Mouse (Mus musculus) gastrocnemius, postnatal 14 days (tissue): Measurements from ENCODE around the gene Kcnk2. TPM values are rescaled to one million over a fixed set of nuclear protein-coding genes. Genes with fewer than 3 reads are reported as not detected.

ENCODE experiments used
- DNase-seq: peaks from one replicate; pipeline ENCODE4 v3.0.0; 2021; ENCODE audit warnings: mixed read lengths
- intact Hi-C: fragments of 180-260 bp; cut with DNase I; formaldehyde crosslinking; loops from one replicate; pipeline ENCODE4 v1.15.1; 2025; ENCODE audit warnings: low total_unique reads
- long read RNA-seq, 2 experiments: library from polyadenylated mRNA; stranded (forward); transcript quantifications; one replicate each; pipeline ENCODE4 v2.0.0; 2021
- total RNA-seq, 2 experiments: library from RNA; stranded (reverse); gene quantifications; 2 replicates each; pipeline ENCODE4 v1.2.3; 2021

Kcnk2 gene
- 1 to 10 TPM; 2.1 to 2.5 TPM for total RNA-seq
- long read RNA-seq, experiment 1, partial matches to known transcripts, result 0 of 1 reads
- long read RNA-seq, experiment 1, other reads (novel, unspliced or antisense), result 0 of 1 reads
- long read RNA-seq, experiment 2, partial matches to known transcripts, result 0 of 1 reads
- long read RNA-seq, experiment 2, other reads (novel, unspliced or antisense), result 0 of 1 reads

DNA sequence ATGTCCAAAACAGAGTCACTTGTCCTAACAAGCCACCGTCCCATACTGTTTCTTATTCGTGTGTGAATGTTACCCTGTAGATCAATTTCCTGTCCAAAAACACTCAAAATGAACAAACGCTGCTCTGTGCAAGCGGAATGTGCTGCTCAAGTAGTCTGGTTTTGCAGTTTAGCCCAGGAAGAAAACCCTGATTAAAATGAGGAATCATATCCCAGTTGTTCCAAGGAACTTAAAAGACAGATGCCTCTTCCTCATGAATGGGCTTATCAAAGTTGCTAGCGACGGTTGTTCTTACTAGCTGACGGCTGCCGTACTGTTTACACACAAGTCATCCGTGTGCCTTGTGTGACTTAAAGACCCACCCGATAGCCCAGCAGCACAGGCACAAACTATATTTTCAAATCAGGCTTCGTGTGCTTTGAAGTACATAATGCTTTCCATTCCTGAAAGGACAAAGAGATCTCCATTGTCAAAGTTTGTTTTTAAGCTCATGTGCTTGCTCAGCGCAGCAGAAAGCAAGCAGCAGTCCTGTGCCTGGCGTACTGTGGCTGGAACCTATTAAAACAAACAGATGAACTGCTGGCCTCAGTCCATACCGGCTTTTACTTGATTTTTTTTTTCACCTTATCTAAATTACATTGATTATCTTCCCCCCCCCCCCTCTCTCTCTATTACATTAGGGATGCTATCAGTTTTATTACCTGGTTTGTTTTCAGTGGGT, at the start of gene Kcnk2:
TSS of gene Kcnk2 (minus strand) at position 51 of the 721 bp plus-strand sequence.
- intact Hi-C loops, result no loop called here
- DNase-seq, result no peak

DNA sequence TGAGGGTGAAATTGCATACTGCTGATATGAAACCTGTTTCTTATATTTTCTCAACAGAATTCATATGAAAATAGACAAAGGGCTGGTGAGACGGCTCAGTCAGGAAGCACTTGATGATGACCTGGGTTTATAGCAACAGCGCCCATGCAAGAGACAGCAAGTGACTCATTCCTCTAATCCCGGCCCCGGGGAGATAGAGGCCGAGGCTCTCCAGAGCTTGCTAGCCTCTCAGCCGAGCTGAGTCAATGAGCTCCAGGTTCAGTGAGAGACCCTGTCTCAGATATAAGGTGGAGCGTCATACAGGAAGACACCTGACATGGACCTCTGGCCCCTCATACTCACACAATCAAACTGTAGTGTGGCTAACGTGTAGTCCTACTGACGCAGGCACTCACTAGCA, 38.7 kb upstream of the Kcnk2 start:
- DNase-seq, result no peak
- intact Hi-C loops, result no loop called here

DNA sequence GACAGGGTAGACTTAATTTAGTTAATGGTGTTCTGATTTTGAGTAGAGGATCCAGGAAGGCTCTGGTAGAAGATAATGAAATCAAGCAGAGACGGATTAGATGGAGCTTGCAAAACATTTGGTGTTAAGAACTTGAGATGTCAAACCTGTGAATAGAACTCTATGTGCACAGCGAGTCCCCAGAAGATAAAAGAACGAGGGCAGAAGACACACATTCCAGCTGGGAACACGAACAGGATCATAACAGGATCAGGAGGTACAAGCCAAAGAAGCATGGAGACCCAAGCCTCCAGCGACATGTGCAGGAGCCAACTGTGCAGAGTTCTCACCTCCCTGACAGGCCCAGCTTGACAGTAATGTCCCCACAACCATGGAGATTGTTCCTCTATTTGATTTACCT, 35.1 kb upstream of the Kcnk2 start:
- intact Hi-C loops, result no loop called here
- DNase-seq, result no peak

DNA sequence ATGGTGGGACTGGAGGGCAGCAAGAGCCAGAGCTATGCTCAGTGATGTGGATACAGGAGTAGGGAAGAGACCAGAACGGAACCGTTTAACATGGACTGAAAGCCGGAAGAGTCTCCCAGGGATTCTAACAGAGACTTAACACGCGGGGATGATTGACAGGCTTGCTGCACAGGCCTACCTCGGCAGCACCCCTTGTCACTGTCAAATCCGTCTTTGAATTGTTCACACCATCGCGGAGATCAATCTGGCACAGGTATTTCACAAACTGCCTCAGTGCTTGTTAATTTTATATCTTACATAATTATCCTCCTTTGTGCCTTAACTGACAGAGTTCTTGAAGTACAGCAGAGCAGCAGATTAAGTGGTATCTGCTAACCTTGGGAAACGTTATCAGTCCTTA, 33.4 kb upstream of the Kcnk2 start:
- DNase-seq, result no peak
- intact Hi-C loops, result no loop called here

DNA sequence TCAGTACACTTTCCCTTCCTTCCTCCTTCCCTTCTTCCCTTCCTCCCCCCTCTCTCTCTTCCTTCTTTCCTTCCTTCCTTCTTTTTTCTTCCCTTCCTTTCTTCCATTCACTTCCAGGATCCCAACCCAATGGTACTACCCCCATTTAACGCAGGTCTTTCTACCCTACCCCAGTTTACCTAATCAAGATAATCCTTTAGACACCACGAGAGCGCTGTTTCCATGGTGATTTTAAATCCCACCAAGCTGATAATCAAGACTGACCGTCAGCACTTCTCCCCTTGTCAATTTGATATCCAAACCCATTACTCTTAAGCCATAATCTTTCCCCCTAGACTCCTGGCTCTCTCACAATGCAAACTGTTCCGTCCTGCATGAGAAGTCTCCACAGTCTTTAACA, 29.4 kb upstream of the Kcnk2 start:
- intact Hi-C loops, result no loop called here
- no peak for DNase-seq

DNA sequence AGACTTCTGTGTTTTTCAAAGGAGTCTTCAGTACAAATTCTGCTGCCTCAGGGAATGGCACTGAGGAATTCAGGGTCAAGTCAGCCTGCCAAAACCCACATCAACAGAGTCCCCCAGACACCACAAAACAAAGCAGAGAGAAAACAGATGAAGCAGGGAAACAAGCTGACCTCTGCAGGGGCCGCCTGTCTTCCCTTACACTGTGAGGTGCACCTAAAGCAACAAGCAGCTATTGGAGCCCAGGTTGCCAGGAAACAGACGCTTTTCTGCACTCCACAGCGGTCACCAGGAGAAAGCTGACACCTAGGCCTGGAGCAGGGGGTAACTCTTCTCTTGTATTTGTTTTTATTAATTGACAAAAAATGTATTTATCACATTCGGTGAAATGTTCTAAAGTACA, 28.5 kb upstream of the Kcnk2 start:
- no peak for DNase-seq
- intact Hi-C loops, result no loop called here

DNA sequence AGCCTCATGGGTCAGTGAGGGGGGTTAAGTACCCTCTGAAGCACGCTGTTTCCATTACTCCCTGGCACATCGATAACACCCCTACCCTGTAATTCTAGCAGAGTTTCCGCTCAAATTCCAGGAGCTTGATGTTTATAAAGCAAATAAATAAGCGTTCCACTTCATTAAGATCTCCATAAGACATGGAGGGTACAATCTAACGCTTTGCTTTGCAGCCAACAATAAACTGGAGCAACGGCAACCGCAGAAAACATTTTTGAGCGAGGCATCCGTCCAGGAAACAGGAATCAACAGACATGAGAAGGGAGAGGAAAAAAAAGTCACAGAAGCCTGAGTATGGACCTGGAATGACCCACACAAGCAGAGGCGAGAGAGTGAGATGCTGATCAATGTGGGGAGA, 27.5 kb upstream of the Kcnk2 start:
- no peak for DNase-seq
- intact Hi-C loops, result no loop called here

DNA sequence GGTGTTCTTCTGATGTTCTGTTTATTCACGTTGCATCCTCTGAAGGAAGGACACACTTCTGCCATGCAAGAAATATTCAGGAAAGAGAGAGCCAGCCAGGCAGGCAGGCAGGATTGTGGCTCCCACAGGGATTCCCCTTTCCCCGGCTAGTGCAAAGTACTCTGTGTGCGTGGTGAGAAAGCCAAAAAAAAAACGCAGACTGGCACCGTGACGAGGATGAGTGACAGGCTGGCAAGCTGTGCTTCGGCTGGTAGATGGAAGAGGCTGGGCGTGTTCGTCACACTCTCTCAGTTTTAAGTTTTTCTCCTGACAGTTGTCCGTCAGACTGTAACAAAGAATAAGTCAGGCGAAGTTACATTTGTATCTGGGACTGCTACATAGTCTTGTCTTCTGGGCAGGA, 24.2 kb upstream of the Kcnk2 start:
- intact Hi-C loops, result no loop called here
- no peak for DNase-seq

DNA sequence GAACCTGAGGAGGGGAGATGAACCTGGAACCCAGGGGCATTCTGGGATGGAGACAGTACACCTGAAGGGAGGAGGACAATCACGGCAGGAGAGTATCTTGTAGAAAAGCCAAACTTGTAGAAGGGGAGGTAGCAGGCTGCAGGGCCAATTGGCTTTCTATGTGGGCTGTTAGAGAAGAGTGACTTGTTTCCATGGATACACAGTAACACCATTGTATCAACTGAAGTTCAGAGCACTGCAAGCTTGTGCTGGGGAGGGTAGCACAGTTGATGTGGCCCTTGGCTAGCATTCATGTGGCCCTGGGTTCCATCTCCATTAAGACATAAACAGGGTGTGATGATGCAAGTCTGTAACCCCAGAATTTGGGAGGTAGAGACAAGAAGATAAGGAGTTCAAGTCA, 17.8 kb upstream of the Kcnk2 start:
- DNase-seq, result no peak
- intact Hi-C loops, result no loop called here

DNA sequence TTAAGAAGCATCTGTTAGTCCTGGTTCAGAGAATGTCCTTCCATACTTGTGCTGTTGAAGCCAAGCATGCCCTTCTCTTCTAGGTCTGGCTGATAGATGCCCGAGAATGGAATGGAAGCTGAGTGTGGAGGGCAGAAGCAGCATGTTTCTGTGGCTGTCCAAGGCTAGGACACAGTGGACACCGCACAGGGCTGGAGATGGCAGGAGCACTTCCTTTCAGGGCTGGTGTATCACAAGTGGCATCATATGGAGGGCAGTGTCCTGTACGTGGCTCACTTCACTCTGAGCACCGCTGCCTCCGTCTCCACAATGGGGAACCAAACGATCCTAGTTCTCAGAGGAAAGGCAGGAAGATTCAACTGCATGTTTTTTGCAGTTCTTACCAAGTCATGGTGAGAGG, 7.8 kb upstream of the Kcnk2 start:
- no peak for DNase-seq
- intact Hi-C loops, result no loop called here

DNA sequence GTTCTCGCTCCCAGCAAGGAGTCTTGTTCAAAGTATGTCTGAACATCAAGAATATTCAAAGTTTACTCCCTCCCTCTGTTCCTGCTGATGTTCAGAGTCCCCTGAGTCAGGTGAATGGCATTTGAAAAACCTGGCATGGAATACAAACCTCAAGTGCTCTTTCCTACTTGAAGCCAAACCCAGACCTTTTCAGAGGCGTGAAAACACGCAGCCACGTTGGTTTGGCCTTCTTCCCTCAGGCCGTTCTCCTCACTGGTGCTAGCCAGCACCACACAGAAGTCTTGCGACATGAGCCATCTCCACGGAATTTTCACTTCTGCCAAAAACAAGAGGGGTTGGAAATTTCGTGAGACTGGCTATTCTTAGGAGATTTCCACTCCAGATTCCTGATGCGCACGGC, 3.1 kb upstream of the Kcnk2 start:
- intact Hi-C loops, result no loop called here
- DNase-seq, result peak; percentile 31

DNA sequence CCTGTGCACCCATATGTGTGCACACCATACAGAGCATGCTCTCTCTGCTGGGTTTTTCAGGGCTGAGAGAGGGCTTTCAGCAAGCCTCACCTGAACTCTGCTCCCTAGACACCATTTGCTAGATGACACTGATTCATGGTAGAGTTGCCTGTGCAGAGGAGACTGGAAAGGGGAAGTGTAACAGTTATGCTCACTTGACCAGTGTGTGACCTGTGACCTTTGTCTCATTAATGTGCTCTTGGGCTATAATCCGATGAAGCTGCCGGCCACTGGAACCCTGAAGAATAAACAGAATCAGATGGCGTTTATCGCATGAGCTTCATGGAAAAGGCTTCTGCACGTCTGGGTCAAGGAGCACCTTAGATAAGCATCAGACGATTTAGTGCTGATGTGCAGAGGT, 1.5 kb upstream of the Kcnk2 start:
- no peak for DNase-seq
- intact Hi-C loops, result no loop called here

DNA sequence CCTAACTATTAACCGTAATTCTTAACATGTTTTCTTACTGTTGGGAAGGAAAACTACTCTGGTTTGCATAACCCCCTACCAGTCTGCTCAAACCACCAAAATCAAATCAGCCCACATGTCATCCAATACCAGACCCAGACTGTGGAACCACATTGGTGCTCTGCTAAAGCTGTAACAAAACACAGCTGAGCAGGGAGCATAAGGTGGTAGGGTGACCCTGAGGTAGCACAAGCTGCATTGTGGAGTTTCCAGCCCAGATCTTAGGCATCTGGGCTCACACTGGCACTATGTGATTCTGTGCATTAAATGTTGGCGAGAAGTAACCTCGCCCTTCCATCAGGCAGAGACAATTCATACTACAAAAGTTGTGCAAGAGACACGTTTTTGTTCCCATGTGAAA, 1.1 kb upstream of the Kcnk2 start:
- no peak for DNase-seq
- intact Hi-C loops, result no loop called here

DNA sequence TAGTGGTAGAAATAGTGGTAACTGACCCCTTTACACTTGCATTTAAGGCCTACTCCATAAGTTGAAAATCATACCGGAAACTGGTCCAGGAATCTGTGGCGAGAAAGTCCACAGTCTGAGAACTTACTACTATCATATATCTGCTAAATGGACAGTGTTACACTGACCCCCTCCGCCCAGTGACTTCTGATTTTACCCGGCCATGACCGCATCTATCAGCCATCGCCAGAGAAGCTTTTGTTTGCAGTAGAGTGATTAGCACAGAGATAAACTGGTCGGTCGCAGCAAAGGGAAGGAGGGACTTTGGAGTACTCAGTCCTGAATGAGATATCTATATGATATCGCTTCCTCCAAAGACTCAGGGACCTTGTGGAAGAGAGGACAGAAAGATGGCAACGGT, 15.2 kb downstream of the Kcnk2 start:
- intact Hi-C loops, result no loop called here
- no peak for DNase-seq

DNA sequence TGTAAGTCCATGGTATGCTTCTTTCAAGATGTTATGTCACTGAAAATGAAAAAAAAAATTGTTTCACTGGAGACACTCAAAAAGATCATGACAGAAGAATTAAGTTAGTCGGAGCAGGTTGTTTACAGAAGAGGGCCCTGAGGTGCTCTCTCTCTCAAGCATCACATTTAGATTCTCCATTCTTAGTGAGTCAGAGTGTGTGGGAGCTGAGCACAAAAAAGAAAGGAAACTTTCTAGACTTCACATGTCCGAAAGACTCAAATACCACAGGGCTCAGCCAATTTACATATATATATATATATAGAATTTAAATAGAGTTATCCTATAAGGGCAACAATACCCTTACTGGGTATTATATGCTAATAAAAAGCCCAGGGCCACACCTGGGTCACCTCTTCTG, 15.9 kb downstream of the Kcnk2 start:
- intact Hi-C loops, result no loop called here
- DNase-seq, result no peak

DNA sequence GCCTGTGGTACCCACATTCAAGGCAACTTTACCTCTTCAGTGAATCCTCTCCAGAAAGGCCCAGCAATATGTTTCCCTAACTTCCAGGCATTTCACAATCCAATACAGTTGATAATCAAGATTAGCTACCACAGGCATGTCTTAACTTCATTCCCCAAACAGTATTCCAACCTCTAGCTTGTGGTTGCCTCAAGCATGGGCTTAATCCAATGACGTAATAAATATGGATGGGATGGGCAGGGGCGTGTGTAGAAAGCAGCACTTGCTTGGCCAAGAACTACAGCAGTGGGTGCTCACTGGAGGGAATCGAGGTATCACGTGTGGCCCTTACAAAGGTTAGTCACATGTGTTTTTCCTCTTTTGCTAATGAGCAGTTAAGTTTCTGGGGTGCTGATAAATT, 34.4 kb downstream of the Kcnk2 start:
- DNase-seq, result no peak
- intact Hi-C loops, result no loop called here

DNA sequence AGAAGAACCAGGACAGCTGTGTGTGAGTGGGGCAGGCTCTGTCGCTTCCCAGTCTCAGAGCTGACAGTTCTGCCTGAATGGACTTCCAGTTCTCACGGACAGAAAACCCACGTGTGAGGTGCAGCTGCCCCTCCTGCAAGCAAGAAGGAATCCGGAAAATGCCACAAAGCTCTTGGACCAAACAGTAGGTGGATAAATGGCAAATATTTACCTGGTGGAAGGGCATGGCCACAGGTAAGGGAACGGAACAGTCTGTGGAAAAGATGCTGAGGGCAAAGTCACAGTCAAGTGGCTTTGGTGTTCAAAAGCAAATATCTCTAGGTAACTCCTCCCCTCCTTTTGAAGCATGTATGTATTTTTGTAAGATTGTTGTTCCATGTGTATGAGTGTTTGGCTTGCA, 37.9 kb downstream of the Kcnk2 start:
- no peak for DNase-seq
- intact Hi-C loops, result no loop called here

DNA sequence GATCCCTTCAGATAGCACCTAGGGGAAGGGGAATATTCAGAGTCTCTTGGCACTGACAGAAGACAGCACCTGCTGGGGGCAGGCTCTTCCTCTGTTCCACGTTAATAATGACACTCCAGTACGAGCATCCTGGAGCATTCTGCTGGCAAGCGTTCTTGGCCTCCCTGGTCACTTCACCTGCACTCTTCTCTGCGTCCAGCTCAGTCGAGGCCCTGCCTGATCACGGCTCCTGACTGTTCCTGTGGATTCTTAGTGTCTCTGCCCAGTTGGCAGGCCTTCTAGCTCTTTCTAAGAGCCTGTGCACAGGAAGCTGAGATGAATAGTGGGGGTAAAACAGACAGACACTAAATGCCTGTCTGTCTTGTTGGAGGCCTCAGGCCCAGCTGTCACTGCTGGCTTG, 39.5 kb downstream of the Kcnk2 start:
- intact Hi-C loops, result no loop called here
- DNase-seq, result no peak

DNA sequence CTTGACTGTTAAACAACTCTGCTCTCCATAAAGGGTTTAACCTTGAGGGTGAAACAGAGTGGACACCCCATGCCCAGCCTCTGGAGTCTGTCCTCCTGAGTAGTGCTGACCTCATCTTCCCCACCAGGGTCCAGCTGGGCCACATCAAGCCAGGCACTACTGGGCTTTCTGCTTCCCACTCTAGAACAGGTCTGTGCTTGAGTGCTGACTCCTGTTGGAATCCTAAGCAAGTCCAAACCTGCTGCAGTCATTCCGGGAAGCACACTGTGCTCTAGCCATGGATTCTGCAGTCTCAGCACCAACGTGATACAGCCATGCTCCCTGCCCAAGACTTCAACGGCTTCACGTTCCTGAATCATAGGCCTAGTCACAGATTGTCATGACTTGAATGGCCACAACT, 42.4 kb downstream of the Kcnk2 start:
- no peak for DNase-seq
- intact Hi-C loops, result no loop called here

DNA sequence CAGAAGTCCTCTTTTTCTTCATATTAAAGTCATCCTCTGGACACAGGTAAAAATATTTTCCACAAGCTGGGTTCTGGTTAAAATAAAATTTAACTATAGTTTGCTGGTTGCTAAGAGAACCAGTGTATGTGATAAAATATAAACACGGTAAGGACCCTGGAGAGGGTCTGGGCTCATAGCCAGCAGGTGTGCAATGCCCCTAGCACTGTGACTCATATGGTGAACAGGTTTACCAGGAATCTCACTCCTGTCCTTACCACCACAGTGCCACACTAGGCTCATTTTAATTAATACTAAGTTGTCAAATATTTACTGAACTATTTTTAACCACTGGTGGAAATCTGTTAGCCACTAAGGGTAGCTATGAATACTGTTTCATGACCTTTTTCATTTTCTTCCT, 48.2 kb downstream of the Kcnk2 start:
- intact Hi-C loops, result no loop called here
- DNase-seq, result no peak

DNA sequence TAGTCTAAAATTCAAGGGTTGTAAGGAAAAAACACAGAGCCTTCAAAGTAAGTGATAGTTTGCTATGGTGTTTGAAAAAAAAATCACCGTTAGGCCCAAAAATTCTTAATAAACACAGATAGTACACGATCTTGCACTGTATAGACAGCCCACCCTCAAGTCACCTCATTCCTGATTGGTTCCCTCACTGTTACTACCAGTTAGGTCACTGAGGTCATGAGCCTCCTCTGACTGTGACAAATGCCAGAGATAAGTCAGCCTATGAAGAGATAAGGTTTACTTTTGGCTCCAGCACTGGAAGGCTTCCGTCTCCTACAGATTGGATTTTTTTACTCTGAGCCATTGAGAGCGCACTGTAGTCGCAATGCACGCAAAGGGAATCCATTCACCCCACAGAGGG, 50.3 kb downstream of the Kcnk2 start:
- intact Hi-C loops, result no loop called here
- no peak for DNase-seq

DNA sequence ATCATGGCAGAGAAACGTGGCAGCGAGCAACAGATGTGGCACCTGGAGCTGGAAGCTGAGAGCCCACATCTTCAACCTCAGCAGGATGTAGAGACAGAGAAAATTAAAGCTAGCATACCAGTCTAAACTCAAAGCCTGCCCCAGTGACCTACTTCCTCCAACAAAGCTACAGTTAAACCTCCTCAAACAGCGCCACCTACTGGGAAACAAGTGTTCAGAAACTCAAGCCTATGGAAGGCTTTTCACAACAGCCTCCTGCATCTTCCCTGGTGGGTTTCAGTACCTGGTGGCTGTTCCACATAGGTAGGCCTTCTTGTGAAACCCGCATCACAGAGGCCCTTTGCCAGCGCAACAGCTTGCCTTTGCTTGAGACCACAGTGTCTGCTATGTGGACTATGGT, 52.9 kb downstream of the Kcnk2 start:
- intact Hi-C loops, result no loop called here

More for the DNA sequence above, 52.9 kb downstream of the Kcnk2 start:
- no peak for DNase-seq
